Mouse (Mus musculus) CH12.LX (cell line): ENCODE measurements around the gene Ctnnd2.

Experiments
- CHD1 ChIP-seq: IDR thresholded peaks from 2 replicates; pipeline ENCODE4 v1.6.1; 2012; ENCODE audit warnings: low read depth, low read length, improper control_type of control experiment, inconsistent platforms
- CTCF ChIP-seq, 2 experiments: IDR thresholded peaks in 1 of 2; conservative IDR thresholded peaks in 1 of 2; 2 replicates each; pipeline ENCODE4 v1.5.1; 2011 to 2012; ENCODE audit warnings: low read depth in 2 of 2, low read length in 2 of 2, improper control_type of control experiment in 1 of 2, inconsistent platforms in 1 of 2, mild to moderate bottlenecking in 1 of 2, moderate library complexity in 1 of 2
- E2F4 ChIP-seq: IDR thresholded peaks from 2 replicates; pipeline ENCODE4 v1.6.1; 2011; ENCODE audit warnings: low read depth, low read length, improper control_type of control experiment; ENCODE audit not compliant: insufficient replicate concordance
- ELF1 ChIP-seq: IDR thresholded peaks from 2 replicates; pipeline ENCODE4 v1.6.1; 2014; ENCODE audit warnings: low read depth, mild to moderate bottlenecking, inconsistent platforms, low read length, improper control_type of control experiment
- EP300 ChIP-seq: IDR thresholded peaks from 2 replicates; pipeline ENCODE4 v1.6.1; 2011; ENCODE audit warnings: low read length, improper control_type of control experiment
- HCFC1 ChIP-seq: IDR thresholded peaks from 2 replicates; pipeline ENCODE4 v1.6.1; 2012; ENCODE audit warnings: low read depth, mild to moderate bottlenecking, inconsistent platforms, low read length, improper control_type of control experiment
- POLR2A ChIP-seq: IDR thresholded peaks from 2 replicates; pipeline ENCODE4 v1.6.1; 2011; ENCODE audit warnings: low read depth, mild to moderate bottlenecking, improper control_type of control experiment, low read length
- TCF12 ChIP-seq: IDR thresholded peaks from 2 replicates; pipeline ENCODE4 v1.6.1; 2014; ENCODE audit warnings: low read depth, mild to moderate bottlenecking, inconsistent platforms, low read length, improper control_type of control experiment
- USF1 ChIP-seq: IDR thresholded peaks from 2 replicates; pipeline ENCODE4 v1.6.1; 2014; ENCODE audit warnings: low read depth, mild to moderate bottlenecking, inconsistent platforms, low read length, improper control_type of control experiment
- USF2 ChIP-seq: conservative IDR thresholded peaks from 2 replicates; pipeline ENCODE4 v1.6.1; 2011; ENCODE audit warnings: low read depth, low read length, improper control_type of control experiment
- ZKSCAN1 ChIP-seq: IDR thresholded peaks from 2 replicates; pipeline ENCODE4 v1.6.1; 2012; ENCODE audit warnings: low read depth, inconsistent platforms, low read length, improper control_type of control experiment, borderline replicate concordance

DNA sequence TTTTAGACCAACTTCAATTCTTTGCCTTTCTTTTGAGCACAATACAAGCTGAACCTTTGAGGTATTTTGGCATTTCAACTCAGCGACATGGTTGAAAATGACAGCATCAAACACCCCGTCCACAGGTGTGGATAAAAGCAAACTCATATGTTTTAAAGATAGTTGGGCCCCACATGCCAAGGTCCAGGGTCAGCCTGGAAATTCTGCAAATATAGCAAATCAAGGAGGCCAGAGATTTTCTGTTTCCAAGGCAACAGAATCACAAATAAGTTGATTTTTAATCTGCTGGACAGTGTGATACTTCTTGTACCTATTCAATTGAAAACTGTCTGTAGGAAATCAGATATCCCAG is 537.3 kb downstream of the Ctnnd2 start:
- TF ChIP-seq CTCF (conservative IDR thresholded peaks at IDR 0.05 in 1 of 2, IDR thresholded peaks at IDR 0.05 in 1 of 2; ENCODE audit: low read depth in 2 of 2, low read length in 2 of 2) (no peak), ZKSCAN1 (no peak), TCF12 (no peak), POLR2A (no peak), EP300 (no peak), E2F4 (no peak), USF1 (no peak), HCFC1 (no peak), CHD1 (no peak), USF2 (no peak), ELF1 (no peak)
